Mouse (Mus musculus) E14TG2a.4 (cell line): Measurements from ENCODE around the gene Dync1i2.

ENCODE experiments used
- H3K27me3 ChIP-seq: 2 replicates; pipeline ENCODE4 v1.6.1; 2014; ENCODE audit warnings: low read length, control low read depth; ENCODE audit not compliant: insufficient read depth
- H3K36me3 ChIP-seq: 2 replicates; pipeline ENCODE4 v1.6.1; 2014; ENCODE audit warnings: low read length, control low read depth; ENCODE audit not compliant: insufficient read depth
- H3K4me1 ChIP-seq: replicated peaks from 2 replicates; pipeline ENCODE4 v1.6.1; 2014; ENCODE audit warnings: low read depth, low read length, control low read depth
- H3K4me3 ChIP-seq: replicated peaks from 2 replicates; pipeline ENCODE4 v1.5.1; 2014; ENCODE audit warnings: mild to moderate bottlenecking, low read length
- H3K9me3 ChIP-seq: 2 replicates; pipeline ENCODE4 v1.6.1; 2014; ENCODE audit warnings: low read length, control low read depth
- CTCF ChIP-seq: conservative IDR thresholded peaks from 2 replicates; pipeline ENCODE4 v1.5.1; 2014; ENCODE audit warnings: low read length
- NANOG ChIP-seq: IDR thresholded peaks from 2 replicates; pipeline ENCODE4 v1.6.1; 2014; ENCODE audit warnings: borderline replicate concordance, low read length, mixed read lengths
- POU5F1 ChIP-seq: IDR thresholded peaks from 2 replicates; pipeline ENCODE4 v1.6.1; 2014; ENCODE audit warnings: low read length, borderline replicate concordance

The Dync1i2 gene

GRCm38 (mm10) chr2:71270085-71270484 lies 58.6 kb downstream of the Dync1i2 start:
- Histone ChIP-seq H3K9me3 (no peaks in the 10 kb centered on the region), H3K27me3 (no peaks in the 10 kb centered on the region), H3K4me3 (no peak overlapping the region), H3K36me3 (peaks cover 25% of the 10 kb centered on the region), H3K4me1 (peaks cover 11% of the 10 kb centered on the region)
- TF ChIP-seq CTCF, result no peak
- no peak for TF ChIP-seq NANOG
- no peak for TF ChIP-seq POU5F1

GRCm38 (mm10) chr2:71273955-71274679 lies 62.6 kb downstream of the Dync1i2 start:
- H3K4me1 ChIP-seq, result peaks cover 22% of the 10 kb centered on the region
- no peaks in the 10 kb centered on the region for H3K27me3 ChIP-seq
- H3K36me3 ChIP-seq, result peaks cover 44% of the 10 kb centered on the region
- no peak for TF ChIP-seq CTCF
- no peak for TF ChIP-seq POU5F1
- no peak for TF ChIP-seq NANOG
- no peaks in the 10 kb centered on the region for H3K9me3 ChIP-seq
- H3K4me3 ChIP-seq, result no peak overlapping the region

GRCm38 (mm10) chr2:71275734-71276133 lies 64.2 kb downstream of the Dync1i2 start:
- Histone ChIP-seq H3K27me3 (no peaks in the 10 kb centered on the region), H3K4me3 (no peak overlapping the region), H3K36me3 (peaks cover 49% of the 10 kb centered on the region), H3K9me3 (no peaks in the 10 kb centered on the region), H3K4me1 (peaks cover 30% of the 10 kb centered on the region)
- TF ChIP-seq NANOG (no peak), CTCF (no peak), POU5F1 (no peak)

- H3K9me3 ChIP-seq, result no peaks in the 10 kb centered on the region
- H3K36me3 ChIP-seq, result peaks cover 71% of the 10 kb centered on the region
- H3K4me1 ChIP-seq, result peaks cover 28% of the 10 kb centered on the region
- no peak for TF ChIP-seq CTCF
- no peak for TF ChIP-seq POU5F1
- TF ChIP-seq NANOG, result no peak
- no peaks in the 10 kb centered on the region for H3K27me3 ChIP-seq
- peak overlapping the region; percentile 55 for H3K4me3 ChIP-seq
These were observed 67.6 kb downstream of the Dync1i2 start for GRCm38 (mm10) chr2:71278791-71279775.

GRCm38 (mm10) chr2:71281981-71282380 lies 70.5 kb downstream of the Dync1i2 start:
- H3K36me3 ChIP-seq, result peaks cover 56% of the 10 kb centered on the region
- no peak for TF ChIP-seq POU5F1
- no peak for TF ChIP-seq CTCF
- TF ChIP-seq NANOG, result no peak
- H3K27me3 ChIP-seq, result no peaks in the 10 kb centered on the region
- peaks cover 21% of the 10 kb centered on the region for H3K4me1 ChIP-seq
- no peak overlapping the region for H3K4me3 ChIP-seq
- H3K9me3 ChIP-seq, result no peaks in the 10 kb centered on the region

- Histone ChIP-seq H3K4me1 (peaks cover 18% of the 10 kb centered on the region), H3K9me3 (no peaks in the 10 kb centered on the region), H3K4me3 (no peak overlapping the region), H3K27me3 (no peaks in the 10 kb centered on the region), H3K36me3 (peaks cover 72% of the 10 kb centered on the region)
- TF ChIP-seq POU5F1 (no peak), CTCF (no peak), NANOG (no peak)
These were observed 78.7 kb downstream of the Dync1i2 start for GRCm38 (mm10) chr2:71290107-71290775.

GRCm38 (mm10) chr2:71291566-71291965 lies 80.1 kb downstream of the Dync1i2 start:
- peaks cover 23% of the 10 kb centered on the region for H3K4me1 ChIP-seq
- no peak overlapping the region for H3K4me3 ChIP-seq
- H3K9me3 ChIP-seq, result no peaks in the 10 kb centered on the region
- peaks cover 78% of the 10 kb centered on the region for H3K36me3 ChIP-seq
- TF ChIP-seq NANOG (no peak), CTCF (no peak), POU5F1 (no peak)
- no peaks in the 10 kb centered on the region for H3K27me3 ChIP-seq

GRCm38 (mm10) chr2:71293983-71294382 lies 82.5 kb downstream of the Dync1i2 start:
- Histone ChIP-seq H3K9me3 (no peaks in the 10 kb centered on the region), H3K36me3 (peaks cover 67% of the 10 kb centered on the region), H3K27me3 (no peaks in the 10 kb centered on the region), H3K4me1 (peaks cover 28% of the 10 kb centered on the region), H3K4me3 (no peak overlapping the region)
- TF ChIP-seq CTCF (no peak), NANOG (no peak), POU5F1 (no peak)
